Mouse (Mus musculus) bone marrow, adult 2 months (tissue): ENCODE data around the gene Robo2. TPM values are rescaled to one million over a fixed set of nuclear protein-coding genes. Genes with fewer than 3 reads are reported as not detected.

Source experiments
- H3K27ac ChIP-seq: fragments of 200-500 bp; 2 replicates; pipeline ENCODE4 v1.5.1; 2012; ENCODE audit warnings: low read depth, mild to moderate bottlenecking, control low read depth, inconsistent platforms, low read length; ENCODE audit not compliant: control insufficient read depth, poor library complexity, insufficient read depth
- H3K4me1 ChIP-seq: fragments of 200-500 bp; 2 replicates; pipeline ENCODE4 v1.6.1; 2011; ENCODE audit warnings: low read length; ENCODE audit not compliant: control insufficient read depth, insufficient read depth
- H3K4me3 ChIP-seq: fragments of 200-500 bp; replicated peaks from 2 replicates; pipeline ENCODE3; 2011; ENCODE audit warnings: mild to moderate bottlenecking, low read depth, low read length, control low read depth; ENCODE audit not compliant: control insufficient read depth
- CTCF ChIP-seq: fragments of 200-500 bp; IDR thresholded peaks from 2 replicates; pipeline ENCODE4 v1.5.1; 2011; ENCODE audit warnings: low read length, control low read depth; ENCODE audit not compliant: control insufficient read depth, insufficient read depth
- POLR2A ChIP-seq: fragments of 200-500 bp; IDR thresholded peaks from 2 replicates; pipeline ENCODE4 v1.6.1; 2011; ENCODE audit warnings: low read depth, mild to moderate bottlenecking, control low read depth, low read length, borderline replicate concordance; ENCODE audit not compliant: control insufficient read depth
- WGBS: fragments of 180-500 bp; shearing (Covaris S2); methylation state at CpG from one replicate; pipeline ENCODE4 v1.1.7; 2018; 5-methylcytosine and 5-hydroxymethylcytosine counted together
- polyA plus RNA-seq: library from polyadenylated mRNA; stranded (reverse); fragments of >200 nt; gene quantifications from 2 replicates; pipeline ENCODE4 v1.2.4, GENCODE M21; 2011; ENCODE audit warnings: low replicate concordance; ENCODE audit not compliant: missing spikeins, insufficient read depth, insufficient read length

Robo2 gene
- polyA plus RNA-seq, 1 experiment: not detected

GRCm38 (mm10) chr16:73877973-73878372 is 533.7 kb downstream of the Robo2 start:
- Histone ChIP-seq H3K4me1 (no peaks in the 10 kb centered on the region), H3K4me3 (no peak overlapping the region), H3K27ac (no peak overlapping the region)
- WGBS: 65% methylated on average over 3 of the region's 3 CpGs
- TF ChIP-seq CTCF (no peak), POLR2A (no peak)

- no peaks in the 10 kb centered on the region for H3K4me1 ChIP-seq
- WGBS: 13% methylated on average over 2 of the region's 2 CpGs
- no peak overlapping the region for H3K4me3 ChIP-seq
- no peak overlapping the region for H3K27ac ChIP-seq
- TF ChIP-seq POLR2A: no peak
Observed at GRCm38 (mm10) chr16:73874991-73875390, 536.6 kb downstream of the Robo2 start.

GRCm38 (mm10) chr16:73873828-73874558 is 537.6 kb downstream of the Robo2 start:
- 77% methylated on average over 5 of the region's 5 CpGs for WGBS
- H3K4me1 ChIP-seq: no peaks in the 10 kb centered on the region
- H3K4me3 ChIP-seq: no peak overlapping the region
- no peak overlapping the region for H3K27ac ChIP-seq
- TF ChIP-seq CTCF (no peak), POLR2A (no peak)

- H3K27ac ChIP-seq: no peak overlapping the region
- H3K4me3 ChIP-seq: no peak overlapping the region
- 85% methylated on average over 5 of the region's 5 CpGs for WGBS
- no peaks in the 10 kb centered on the region for H3K4me1 ChIP-seq
- TF ChIP-seq POLR2A (no peak), CTCF (no peak)
Observed at GRCm38 (mm10) chr16:73870296-73870695, 541.3 kb downstream of the Robo2 start.

GRCm38 (mm10) chr16:73869527-73870212 is 542.0 kb downstream of the Robo2 start:
- H3K4me1 ChIP-seq: no peaks in the 10 kb centered on the region
- no peak overlapping the region for H3K4me3 ChIP-seq
- whole genome bisulfite sequencing: 60% methylated on average over 7 of the region's 7 CpGs
- no peak overlapping the region for H3K27ac ChIP-seq
- no peak for TF ChIP-seq CTCF
- no peak for TF ChIP-seq POLR2A

- H3K4me3 ChIP-seq: no peak overlapping the region
- TF ChIP-seq POLR2A (no peak), CTCF (no peak)
- 85% methylated on average over 9 of the region's 9 CpGs for WGBS
- H3K4me1 ChIP-seq: no peaks in the 10 kb centered on the region
- H3K27ac ChIP-seq: no peak overlapping the region
Observed at GRCm38 (mm10) chr16:73864625-73865024, 547.0 kb downstream of the Robo2 start.

- H3K27ac ChIP-seq: no peak overlapping the region
- H3K4me3 ChIP-seq: no peak overlapping the region
- no peaks in the 10 kb centered on the region for H3K4me1 ChIP-seq
- TF ChIP-seq POLR2A (no peak), CTCF (no peak)
- 2% methylated on average over 3 of the region's 3 CpGs for WGBS
Observed at GRCm38 (mm10) chr16:73863748-73864147, 547.9 kb downstream of the Robo2 start.

GRCm38 (mm10) chr16:73858717-73859116 is 552.9 kb downstream of the Robo2 start:
- no peak overlapping the region for H3K4me3 ChIP-seq
- no peak overlapping the region for H3K27ac ChIP-seq
- H3K4me1 ChIP-seq: no peaks in the 10 kb centered on the region
- WGBS: 72% methylated on average over 2 of the region's 2 CpGs
- TF ChIP-seq POLR2A: no peak
- TF ChIP-seq CTCF: no peak

GRCm38 (mm10) chr16:73855821-73856220 is 555.8 kb downstream of the Robo2 start:
- Histone ChIP-seq H3K4me3 (no peak overlapping the region), H3K27ac (no peak overlapping the region), H3K4me1 (no peaks in the 10 kb centered on the region)
- TF ChIP-seq POLR2A (no peak), CTCF (no peak)
- 63% methylated on average over 3 of the region's 3 CpGs for WGBS
